Mouse (Mus musculus) cerebellum, adult 2 months (tissue): ENCODE data around the gene Sh3bgrl. TPM values are rescaled to one million over a fixed set of nuclear protein-coding genes. Genes with fewer than 3 reads are reported as not detected.

ENCODE experiments used
- DNase-seq, 2 experiments: peaks; one replicate each; pipeline ENCODE4 v3.0.0; 2021
- H3K27ac ChIP-seq: fragments of 200-500 bp; 2 replicates; pipeline ENCODE4 v1.5.1; 2012; ENCODE audit warnings: low read length, control low read depth, inconsistent platforms; ENCODE audit not compliant: insufficient read depth
- H3K27me3 ChIP-seq: fragments of 200-500 bp; 2 replicates; pipeline ENCODE4 v1.6.1; 2012; ENCODE audit warnings: inconsistent platforms, mild to moderate bottlenecking, low read length, moderate library complexity; ENCODE audit not compliant: control insufficient read depth, insufficient read depth
- H3K4me1 ChIP-seq: fragments of 200-500 bp; 2 replicates; pipeline ENCODE4 v1.6.1; 2011; ENCODE audit warnings: low read length; ENCODE audit not compliant: control insufficient read depth, insufficient read depth
- H3K4me3 ChIP-seq: fragments of 200-500 bp; replicated peaks from 2 replicates; pipeline ENCODE3; 2011; ENCODE audit warnings: mild to moderate bottlenecking, low read depth, low read length, control low read depth; ENCODE audit not compliant: insufficient read depth
- CTCF ChIP-seq: fragments of 200-500 bp; IDR thresholded peaks from 2 replicates; pipeline ENCODE4 v1.5.1; 2011; ENCODE audit warnings: low read depth, mild to moderate bottlenecking, control low read depth, low read length, moderate library complexity, borderline replicate concordance; ENCODE audit not compliant: insufficient read depth
- POLR2A ChIP-seq: fragments of 200-500 bp; IDR thresholded peaks from 2 replicates; pipeline ENCODE4 v1.6.1; 2011; ENCODE audit warnings: low read length, control low read depth, borderline replicate concordance; ENCODE audit not compliant: insufficient read depth
- WGBS: fragments of 180-500 bp; shearing (Covaris S2); methylation state at CpG from one replicate; pipeline ENCODE4 v1.1.7; 2018; 5-methylcytosine and 5-hydroxymethylcytosine counted together
- polyA plus RNA-seq: library from polyadenylated mRNA; depleted of rRNA; stranded (reverse); fragments of >200 nt; gene quantifications from 2 replicates; pipeline ENCODE4 v1.2.3, GENCODE M21; 2012

Sh3bgrl gene
- polyA plus RNA-seq, 1 experiment = 30.1 TPM

DNA sequence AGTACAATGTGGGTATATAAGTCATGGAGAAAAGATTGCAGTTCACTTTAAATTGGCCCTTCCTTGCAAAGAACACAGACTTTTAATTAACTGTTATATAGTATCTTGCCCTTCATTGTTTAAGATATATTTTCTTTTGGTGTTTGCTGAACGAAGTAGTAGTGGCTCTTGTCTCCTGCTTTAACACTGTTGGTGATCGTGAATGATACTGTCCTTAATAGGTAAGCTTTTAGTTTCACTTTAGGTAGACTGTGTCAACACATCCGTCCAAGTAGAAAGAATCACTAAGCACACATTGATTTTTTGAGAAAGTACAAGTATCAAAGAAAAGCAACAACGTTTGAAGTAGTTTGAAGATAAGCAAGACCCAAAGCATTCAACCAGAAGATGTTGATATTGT, 65.7 kb downstream of the Sh3bgrl start:
- no peak for DNase-seq
- WGBS = 85% methylated on average over 4 of the region's 4 CpGs
- H3K4me1 ChIP-seq = no peaks in the 10 kb centered on the region
- H3K27ac ChIP-seq = no peak overlapping the region
- H3K4me3 ChIP-seq = no peak overlapping the region
- TF ChIP-seq CTCF = no peak
- no peak for TF ChIP-seq POLR2A
- no peaks in the 10 kb centered on the region for H3K27me3 ChIP-seq

DNA sequence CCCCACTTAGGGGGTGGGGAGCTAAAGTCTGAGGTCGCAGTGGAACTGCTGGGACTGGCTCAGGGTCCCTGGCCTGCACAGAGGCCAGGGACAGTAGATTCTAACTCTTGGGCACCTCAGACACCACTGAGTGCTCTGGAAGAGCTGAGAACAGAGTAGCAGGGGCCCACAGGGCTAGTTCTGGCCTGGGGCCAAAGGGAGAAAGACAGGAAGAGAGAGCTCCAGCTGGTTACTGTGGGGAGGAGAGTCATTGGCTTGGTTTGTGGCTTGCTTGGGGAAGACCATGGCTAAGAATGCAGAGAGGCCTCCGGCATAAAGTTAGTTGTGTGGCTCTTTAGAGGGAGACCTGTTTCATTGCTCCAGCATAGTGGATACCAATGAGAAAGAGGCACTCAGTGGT, 79.9 kb downstream of the Sh3bgrl start:
- no peak for DNase-seq
- TF ChIP-seq CTCF = no peak
- TF ChIP-seq POLR2A = no peak
- WGBS = 35% methylated on average over 2 of the region's 2 CpGs
- no peak overlapping the region for H3K27ac ChIP-seq
- H3K4me1 ChIP-seq = no peaks in the 10 kb centered on the region
- H3K27me3 ChIP-seq = no peaks in the 10 kb centered on the region
- no peak overlapping the region for H3K4me3 ChIP-seq

DNA sequence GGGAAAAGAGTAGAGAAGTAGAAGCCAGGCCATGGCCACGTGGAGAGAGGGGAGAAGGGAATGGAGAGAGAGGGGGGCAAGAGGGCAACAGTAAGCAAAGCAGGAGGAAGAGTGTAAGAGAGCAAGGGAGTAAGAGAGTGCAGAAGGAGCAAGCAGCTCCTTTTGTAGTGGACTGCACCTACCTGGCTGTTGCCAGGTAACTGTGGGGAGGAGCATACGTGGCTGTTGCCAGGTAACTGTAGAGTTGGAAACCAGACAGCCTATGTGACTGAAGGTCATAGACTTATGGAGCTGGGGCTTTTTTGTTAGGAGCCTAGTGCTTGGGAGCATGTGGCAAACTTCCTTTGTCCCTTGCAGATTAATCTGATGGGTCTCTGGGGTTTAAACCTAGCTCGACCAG, 80.3 kb downstream of the Sh3bgrl start:
- H3K27ac ChIP-seq = no peak overlapping the region
- 26% methylated on average over 3 of the region's 3 CpGs for WGBS
- H3K4me1 ChIP-seq = no peaks in the 10 kb centered on the region
- no peaks in the 10 kb centered on the region for H3K27me3 ChIP-seq
- no peak for TF ChIP-seq CTCF
- DNase-seq = no peak
- H3K4me3 ChIP-seq = no peak overlapping the region

DNA sequence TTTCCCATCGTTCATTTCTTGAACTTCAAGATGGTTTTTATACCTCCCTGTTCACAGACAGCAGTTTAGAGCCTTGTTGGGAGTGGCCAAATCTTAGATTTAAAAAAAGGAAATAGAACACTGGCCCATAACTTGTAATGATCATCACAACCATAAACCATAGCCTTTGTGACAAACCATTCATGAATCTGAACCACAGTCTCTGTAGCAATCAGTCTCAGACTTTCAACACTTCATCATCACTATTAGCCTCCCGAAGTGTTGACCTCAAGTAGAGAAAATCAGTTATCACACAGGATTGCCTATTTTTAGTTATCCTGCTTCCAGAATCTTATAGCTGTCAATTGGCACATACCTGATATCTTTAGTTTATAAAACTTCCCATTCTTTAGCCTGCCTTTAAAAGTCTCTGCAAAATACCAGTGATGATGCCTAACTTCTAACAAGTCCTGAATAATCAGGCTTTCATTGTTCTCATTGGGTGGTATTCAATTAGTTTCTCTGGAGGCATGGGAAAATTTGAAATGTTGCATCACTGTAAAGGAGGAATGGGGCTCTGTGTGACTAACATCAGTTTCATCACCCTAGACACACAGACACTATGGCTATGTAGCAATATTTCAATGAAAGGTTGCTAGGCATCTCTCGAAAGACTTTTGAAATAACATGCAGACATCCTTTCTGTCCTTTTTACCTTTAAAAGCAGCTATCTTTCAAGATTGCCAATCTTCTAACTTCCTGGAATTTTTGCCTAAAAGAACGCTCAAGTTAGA, 89.7 kb downstream of the Sh3bgrl start:
- H3K27ac ChIP-seq = no peak overlapping the region
- WGBS = 85% methylated on average over 4 of the region's 4 CpGs
- no peaks in the 10 kb centered on the region for H3K4me1 ChIP-seq
- no peak for DNase-seq
- H3K4me3 ChIP-seq = no peak overlapping the region
- TF ChIP-seq POLR2A (no peak), CTCF (no peak)
- H3K27me3 ChIP-seq = no peaks in the 10 kb centered on the region

DNA sequence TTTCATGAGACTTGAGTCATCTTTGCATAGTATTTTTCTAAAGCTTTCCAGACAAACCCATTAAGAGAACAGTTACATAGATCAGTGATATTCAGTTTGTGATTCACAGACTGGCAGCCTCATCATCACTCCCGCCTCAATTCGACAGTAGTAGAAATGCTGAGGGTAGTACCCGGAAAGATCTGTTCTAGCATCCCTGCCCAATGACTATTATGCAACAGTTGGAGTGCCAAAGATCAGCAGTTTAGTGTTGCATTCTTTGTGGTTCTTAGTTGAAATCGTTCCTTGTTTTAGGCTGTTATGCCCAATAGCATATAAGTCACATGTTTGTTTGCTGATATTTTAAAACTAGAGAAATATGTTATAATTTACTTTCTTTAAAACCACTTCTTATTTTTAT, 94.4 kb downstream of the Sh3bgrl start:
- 87% methylated on average over 4 of the region's 4 CpGs for WGBS
- H3K4me3 ChIP-seq = no peak overlapping the region
- H3K4me1 ChIP-seq = no peaks in the 10 kb centered on the region
- TF ChIP-seq POLR2A = no peak
- TF ChIP-seq CTCF = no peak
- H3K27me3 ChIP-seq = no peaks in the 10 kb centered on the region
- DNase-seq = no peak
- no peak overlapping the region for H3K27ac ChIP-seq

DNA sequence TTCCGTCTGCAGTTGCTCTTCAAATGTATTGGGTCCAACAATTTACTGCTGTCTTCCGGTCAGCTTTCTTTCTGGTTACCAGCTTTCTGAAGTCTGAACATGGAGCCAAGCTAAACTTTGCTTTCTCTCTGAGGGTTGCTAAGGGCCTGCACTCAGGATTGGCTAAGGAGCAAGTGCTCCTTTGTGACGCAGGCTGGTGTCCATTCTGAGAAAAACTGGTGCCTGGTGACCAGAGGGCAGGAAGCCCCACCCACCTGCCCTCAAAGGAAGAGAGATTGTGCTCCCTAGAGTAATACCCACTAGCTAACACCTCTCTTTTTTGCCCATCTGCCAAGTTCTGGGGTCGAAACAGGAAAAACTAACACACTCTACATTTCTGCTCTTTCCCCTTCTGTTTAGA, 95.8 kb downstream of the Sh3bgrl start:
- 37% methylated on average over 4 of the region's 4 CpGs for WGBS
- no peak overlapping the region for H3K4me3 ChIP-seq
- no peak overlapping the region for H3K27ac ChIP-seq
- H3K4me1 ChIP-seq = no peaks in the 10 kb centered on the region
- H3K27me3 ChIP-seq = no peaks in the 10 kb centered on the region
- no peak for DNase-seq
- TF ChIP-seq CTCF (no peak), POLR2A (no peak)

DNA sequence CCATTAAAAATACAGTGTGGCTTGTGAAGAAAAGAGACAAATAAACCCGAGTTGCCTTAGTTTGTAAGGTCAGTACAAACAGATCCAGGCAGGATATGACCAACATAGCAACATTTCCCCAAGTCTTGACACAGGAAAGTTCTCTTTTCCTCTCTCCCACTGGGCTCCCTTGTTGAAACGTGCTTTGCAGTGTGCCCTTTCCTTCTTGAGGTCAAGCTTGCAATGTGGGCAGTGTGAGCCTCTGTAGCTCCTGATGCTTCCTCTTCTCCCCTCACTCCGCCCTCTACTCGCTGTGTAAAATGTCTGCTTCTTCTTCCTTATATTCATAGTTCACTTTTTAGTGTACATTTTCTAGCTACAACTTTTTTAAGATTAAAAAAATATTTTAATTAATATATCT, 96.3 kb downstream of the Sh3bgrl start:
- Histone ChIP-seq H3K4me3 (no peak overlapping the region), H3K27ac (no peak overlapping the region), H3K27me3 (no peaks in the 10 kb centered on the region), H3K4me1 (no peaks in the 10 kb centered on the region)
- TF ChIP-seq POLR2A = no peak
- no peak for TF ChIP-seq CTCF
- DNase-seq = no peak
- WGBS = 64% methylated on average over 4 of the region's 4 CpGs

DNA sequence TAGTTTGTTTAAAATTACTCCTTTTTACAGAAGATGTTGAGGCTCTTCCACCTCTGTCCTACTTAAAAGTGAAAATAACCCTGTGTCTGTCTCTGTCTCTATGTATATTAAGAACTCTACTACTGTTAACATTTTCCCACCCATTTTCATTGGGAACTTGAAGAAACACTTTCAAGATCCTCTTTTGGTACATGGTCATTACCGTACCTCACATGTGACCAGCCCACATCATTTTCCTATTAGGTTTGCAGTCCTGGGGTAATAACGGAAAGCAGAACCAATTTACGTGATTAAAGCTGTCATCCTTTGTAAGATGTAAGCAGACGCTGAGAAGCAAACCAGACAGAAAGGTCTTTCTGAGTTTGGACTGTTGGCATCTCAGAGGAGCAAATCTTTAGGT, 101.3 kb downstream of the Sh3bgrl start, which contains the start of gene Gm6377:
TSS of gene Gm6377 (plus strand) at position 289 of the 400 bp plus-strand sequence.
- Histone ChIP-seq H3K27me3 (no peaks in the 10 kb centered on the region), H3K27ac (no peak within 1 kb of the TSS), H3K4me1 (no peaks in the 10 kb centered on the region), H3K4me3 (no peak within 1 kb of the TSS)
- WGBS = 73% methylated on average over 4 of the region's 4 CpGs
- DNase-seq = no peak
- TF ChIP-seq CTCF (no peak), POLR2A (no peak)
